Mouse (Mus musculus) liver, postnatal 0 days (tissue): Measurements from ENCODE around the gene Gm10320. TPM values are rescaled to one million over a fixed set of nuclear protein-coding genes. Genes with fewer than 3 reads are reported as not detected.

Experiments
- ATAC-seq: fragments of 200-750 bp; cut with Nextera tagmentation; 2 replicates; pipeline ENCODE4 v1.8.0; 2017; ENCODE audit warnings: mild to moderate bottlenecking, moderate library complexity
- DNase-seq: peaks from one replicate; pipeline ENCODE4 v3.0.0-alpha.2; 2016
- H3K27ac ChIP-seq: fragments of 300-500 bp; sonication (generic); 2 replicates; pipeline ENCODE4 v1.5.1; 2014; ENCODE audit warnings: antibody characterized with exemption, moderate library complexity, mild to moderate bottlenecking, low read depth
- H3K27me3 ChIP-seq: fragments of 300-500 bp; sonication (generic); 2 replicates; pipeline ENCODE4 v1.6.1; 2014; ENCODE audit warnings: low read length, control low read depth, mixed read lengths; ENCODE audit not compliant: insufficient read depth
- H3K36me3 ChIP-seq: fragments of 300-500 bp; sonication (generic); replicated peaks from 2 replicates; pipeline ENCODE4 v1.6.1; 2014; ENCODE audit warnings: mild to moderate bottlenecking, control low read depth, low read length, moderate library complexity, mixed read lengths; ENCODE audit not compliant: insufficient read depth
- H3K4me1 ChIP-seq: fragments of 300-500 bp; sonication (generic); 2 replicates; pipeline ENCODE4 v1.6.1; 2014; ENCODE audit warnings: antibody characterized with exemption, mild to moderate bottlenecking, control low read depth; ENCODE audit not compliant: insufficient read depth
- H3K4me2 ChIP-seq: fragments of 300-500 bp; sonication (generic); 2 replicates; pipeline ENCODE4 v1.6.1; 2014; ENCODE audit warnings: low read depth, mild to moderate bottlenecking, low read length, moderate library complexity, mixed read lengths
- H3K4me3 ChIP-seq: fragments of 300-500 bp; sonication (generic); 2 replicates; pipeline ENCODE4 v1.5.1; 2014; ENCODE audit warnings: low read depth, low read length
- H3K9ac ChIP-seq: fragments of 300-500 bp; sonication (generic); replicated peaks from 2 replicates; pipeline ENCODE4 v1.6.1; 2014; ENCODE audit warnings: mild to moderate bottlenecking, moderate library complexity
- H3K9me3 ChIP-seq: fragments of 300-500 bp; sonication (generic); 2 replicates; pipeline ENCODE4 v1.6.1; 2016; ENCODE audit warnings: mild to moderate bottlenecking, control low read depth, low read length, mixed read lengths
- CTCF ChIP-seq: sonication (generic); IDR thresholded peaks from 2 replicates; pipeline ENCODE4 v1.5.1; 2016; ENCODE audit warnings: antibody characterized with exemption, low read depth
- EP300 ChIP-seq: IDR thresholded peaks from 2 replicates; pipeline ENCODE4 v1.6.1; 2016; ENCODE audit warnings: antibody characterized with exemption, low read depth, mild to moderate bottlenecking
- WGBS: fragments of 180-500 bp; shearing (Covaris S2); extraction: QIAGEN DNeasy Blood & Tissue Kit; methylation state at CpG from one replicate; pipeline ENCODE4 v1.1.7; 2014; ENCODE audit not compliant: insufficient replicate concordance; 5-methylcytosine and 5-hydroxymethylcytosine counted together
- polyA plus RNA-seq: library from polyadenylated mRNA; unstranded; fragments of >200 nt; fragmentation: Nextera tagmentation; extraction: Ambion mirVana; gene quantifications from 2 replicates; pipeline ENCODE4 v1.2.1, GENCODE M21; 2015

Gm10320 gene
- polyA plus RNA-seq, 1 experiment from 2014 or later, result 0.63 TPM

DNA sequence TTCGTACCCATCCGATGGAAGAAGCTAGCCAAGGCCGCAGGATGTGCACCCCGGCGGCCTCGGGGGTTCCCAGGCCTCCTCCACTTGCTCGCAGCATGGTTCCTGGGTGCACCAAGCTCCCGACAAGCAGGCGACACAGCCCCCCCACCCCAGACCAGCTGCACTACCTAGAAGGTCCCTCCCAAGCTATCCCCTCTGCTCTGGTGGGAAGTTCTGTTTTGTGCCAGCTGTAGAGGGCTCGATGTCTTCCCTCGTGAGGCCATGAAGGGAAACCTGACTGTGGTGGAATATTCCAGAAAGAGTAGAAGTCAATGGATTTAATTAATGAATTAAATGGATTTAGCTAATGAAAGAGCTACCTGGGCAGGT is 13.7 kb upstream of the Gm10320 start:
- Histone ChIP-seq H3K4me3 (no peak overlapping the region), H3K4me2 (no peak overlapping the region), H3K9ac (no peak overlapping the region), H3K9me3 (no peaks in the 10 kb centered on the region), H3K27ac (no peak overlapping the region), H3K36me3 (no peaks in the 10 kb centered on the region), H3K4me1 (peaks cover 7% of the 10 kb centered on the region; the same call in 1 of the 2 replicates), H3K27me3 (peaks cover 84% of the 10 kb centered on the region)
- ATAC-seq (no peak), DNase-seq (no peak)
- 6% methylated on average over 11 of the region's 11 CpGs for WGBS
- TF ChIP-seq EP300 (no peak), CTCF (no peak)

DNA sequence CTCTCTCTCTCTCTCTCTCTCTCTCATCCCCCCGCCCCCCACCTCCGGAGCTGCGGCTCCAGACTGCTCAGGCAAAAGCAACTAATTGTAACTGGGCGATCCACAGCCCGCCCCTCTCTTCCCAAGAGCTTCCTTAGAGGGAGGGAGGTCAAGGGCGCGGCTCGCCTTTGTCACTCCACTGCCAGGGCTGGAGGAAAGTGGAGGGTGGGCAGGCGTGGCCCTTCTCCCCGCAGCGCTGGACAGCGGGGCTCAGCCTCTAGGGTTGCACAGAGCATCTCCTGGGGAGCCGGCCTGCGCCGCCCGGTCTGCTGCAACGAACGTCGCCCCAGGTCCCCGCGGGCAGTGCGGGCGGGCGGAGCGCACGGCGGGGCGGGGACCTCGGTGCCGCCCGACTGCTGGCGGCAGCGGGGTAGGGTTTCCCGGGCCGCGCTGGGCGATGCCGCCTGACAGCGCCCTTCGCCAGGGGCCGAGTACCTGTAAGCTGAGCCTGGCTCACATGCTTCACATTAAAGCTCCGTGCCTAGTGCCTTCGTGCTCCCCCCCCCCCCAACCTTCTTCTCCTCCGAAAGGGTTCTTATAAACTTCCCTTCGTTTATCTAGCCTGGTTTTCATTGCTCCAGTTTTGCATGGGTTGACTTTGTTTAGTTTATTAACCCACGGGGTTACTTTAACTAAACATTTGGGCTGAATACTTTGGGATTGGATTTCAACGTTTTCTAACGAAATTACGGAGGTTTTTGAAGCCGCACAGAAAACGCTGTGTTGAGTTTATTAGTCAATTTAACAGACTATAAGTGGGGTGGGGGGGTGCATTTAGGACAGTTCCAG is 13.1 kb upstream of the Gm10320 start:
- peak overlapping the region; percentile 6; the same call in 1 of the 2 replicates for H3K4me3 ChIP-seq
- H3K9me3 ChIP-seq, result no peaks in the 10 kb centered on the region
- ATAC-seq (no peak), DNase-seq (no peak)
- H3K27me3 ChIP-seq, result peaks cover 90% of the 10 kb centered on the region
- H3K4me1 ChIP-seq, result peaks cover 7% of the 10 kb centered on the region; the same call in 1 of the 2 replicates
- no peak overlapping the region for H3K27ac ChIP-seq
- TF ChIP-seq EP300, result no peak
- peak overlapping the region; percentile 6; the same call in 1 of the 2 replicates for H3K4me2 ChIP-seq
- H3K9ac ChIP-seq, result no peak overlapping the region
- no peaks in the 10 kb centered on the region for H3K36me3 ChIP-seq
- WGBS, result under 1% methylated on average over 50 of the region's 51 CpGs

DNA sequence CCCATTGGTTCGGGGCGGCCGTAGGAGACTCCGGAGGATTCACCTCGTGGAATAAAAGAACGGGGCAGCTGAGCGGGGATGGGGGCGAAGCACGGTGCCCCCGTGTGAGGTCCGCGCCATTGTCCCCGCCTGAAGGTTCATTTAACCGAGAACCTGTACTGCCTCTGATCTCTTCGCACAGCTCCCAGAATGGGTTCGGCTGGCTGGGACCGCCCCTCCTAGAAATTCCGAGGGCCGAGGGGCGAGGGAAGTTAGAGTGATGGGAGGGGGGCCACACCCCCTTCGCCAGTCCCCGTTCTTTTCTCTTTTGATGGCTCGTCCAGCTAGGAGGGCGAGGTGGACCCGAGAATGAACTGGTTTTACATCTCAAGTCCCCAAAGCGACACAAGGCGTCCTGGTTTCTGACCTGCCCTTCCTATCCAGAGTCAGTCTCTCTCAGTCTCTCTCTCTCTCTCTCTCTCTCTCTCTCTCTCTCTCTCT is 12.4 kb upstream of the Gm10320 start:
- TF ChIP-seq CTCF (no peak), EP300 (no peak)
- under 1% methylated on average over 27 of the region's 27 CpGs for WGBS
- peaks cover 88% of the 10 kb centered on the region for H3K27me3 ChIP-seq
- no peaks in the 10 kb centered on the region for H3K36me3 ChIP-seq
- DNase-seq (no peak), ATAC-seq (no peak)
- no peak overlapping the region for H3K9ac ChIP-seq
- H3K4me1 ChIP-seq, result peaks cover 7% of the 10 kb centered on the region; the same call in 1 of the 2 replicates
- no peak overlapping the region for H3K27ac ChIP-seq
- no peaks in the 10 kb centered on the region for H3K9me3 ChIP-seq
- no peak overlapping the region for H3K4me2 ChIP-seq
- H3K4me3 ChIP-seq, result no peak overlapping the region

DNA sequence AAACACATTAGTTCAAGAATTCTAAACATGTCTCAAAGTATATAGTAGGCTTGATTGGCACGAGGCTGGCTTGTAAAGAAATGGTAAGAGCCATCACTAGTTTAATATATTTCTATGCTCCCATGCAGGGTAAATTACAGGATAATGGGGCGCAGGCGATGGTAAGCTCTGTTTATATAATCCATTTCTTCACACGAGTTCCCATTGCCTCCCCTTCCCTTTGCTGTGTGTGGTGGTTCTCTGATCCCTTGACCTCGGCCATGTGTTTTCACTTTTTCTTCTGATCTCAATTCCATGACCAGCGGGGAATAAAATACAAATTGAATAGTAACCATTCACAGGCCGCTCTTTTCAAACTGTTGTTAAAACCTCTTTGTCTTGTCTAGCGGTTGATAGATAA is 11.8 kb upstream of the Gm10320 start:
- Histone ChIP-seq H3K9me3 (no peaks in the 10 kb centered on the region), H3K27me3 (peaks cover 91% of the 10 kb centered on the region), H3K4me3 (no peak overlapping the region), H3K4me1 (peaks cover 7% of the 10 kb centered on the region; the same call in 1 of the 2 replicates), H3K9ac (no peak overlapping the region), H3K27ac (no peak overlapping the region), H3K36me3 (no peaks in the 10 kb centered on the region), H3K4me2 (no peak overlapping the region)
- no peak for TF ChIP-seq EP300
- TF ChIP-seq CTCF, result no peak
- ATAC-seq (no peak), DNase-seq (no peak)
- 2% methylated on average over 8 of the region's 8 CpGs for WGBS

DNA sequence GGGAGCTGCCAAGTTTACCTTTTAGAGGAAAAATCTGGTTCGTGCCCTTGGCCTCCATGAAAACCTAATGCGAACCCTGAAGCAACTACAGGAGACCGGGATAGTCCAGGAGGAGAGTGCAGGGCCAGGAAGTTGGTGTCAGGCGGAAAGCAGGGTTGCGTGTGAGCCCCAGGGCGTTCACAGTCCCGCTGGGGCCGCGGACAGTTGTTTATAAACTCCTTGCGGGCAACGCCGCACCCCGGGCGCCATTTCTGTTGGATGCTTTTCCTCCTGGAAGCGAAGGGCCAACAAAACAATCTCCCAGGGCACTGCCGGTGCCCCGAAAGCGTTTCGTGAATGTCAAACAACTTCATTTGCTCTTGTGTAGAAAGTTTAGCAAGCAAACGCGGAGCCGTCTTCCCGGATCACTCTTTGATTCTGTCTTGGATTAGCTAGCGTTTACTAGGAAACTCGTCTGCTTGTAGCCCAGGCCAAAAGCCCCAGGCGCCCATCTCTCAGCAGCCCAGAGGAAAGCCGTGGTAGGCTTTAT is 11.1 kb upstream of the Gm10320 start:
- TF ChIP-seq EP300 (no peak), CTCF (no peak)
- Histone ChIP-seq H3K4me1 (peaks cover 7% of the 10 kb centered on the region; the same call in 1 of the 2 replicates), H3K4me3 (no peak overlapping the region), H3K27me3 (peaks cover 93% of the 10 kb centered on the region), H3K9me3 (no peaks in the 10 kb centered on the region), H3K4me2 (peak overlapping the region; percentile 13; the same call in 1 of the 2 replicates), H3K9ac (no peak overlapping the region), H3K36me3 (no peaks in the 10 kb centered on the region), H3K27ac (no peak overlapping the region)
- ATAC-seq (no peak), DNase-seq (no peak)
- WGBS, result 1% methylated on average over 27 of the region's 27 CpGs

GRCm38 (mm10) chr13:98502236-98502812 is 10.5 kb upstream of the Gm10320 start:
- no peaks in the 10 kb centered on the region for H3K9me3 ChIP-seq
- H3K27me3 ChIP-seq, result peaks cover 93% of the 10 kb centered on the region
- H3K27ac ChIP-seq, result no peak overlapping the region
- ATAC-seq (no peak), DNase-seq (no peak)
- no peak overlapping the region for H3K9ac ChIP-seq
- no peak overlapping the region for H3K4me3 ChIP-seq
- H3K36me3 ChIP-seq, result no peaks in the 10 kb centered on the region
- no peak for TF ChIP-seq EP300
- TF ChIP-seq CTCF, result no peak
- H3K4me1 ChIP-seq, result peaks cover 7% of the 10 kb centered on the region; the same call in 1 of the 2 replicates
- 0 out of 2 replicates have a peak overlapping the region, but pooled peaks have one; percentile 13 for H3K4me2 ChIP-seq
- 2% methylated on average over 16 of the region's 16 CpGs for WGBS
